Mouse (Mus musculus) midbrain, embryonic 12.5 days (tissue): ENCODE measurements around the gene Pdzd2. TPM values are rescaled to one million over a fixed set of nuclear protein-coding genes. Genes with fewer than 3 reads are reported as not detected.

Source experiments
- ATAC-seq: fragments of 200-750 bp; cut with Nextera tagmentation; 2 replicates; pipeline ENCODE4 v1.8.0; 2017; ENCODE audit warnings: low read depth, moderate TSS enrichment, moderate library complexity; ENCODE audit not compliant: low FRiP score
- H3K27ac ChIP-seq: fragments of 300-500 bp; sonication (generic); replicated peaks from 2 replicates; pipeline ENCODE4 v1.5.1; 2016; ENCODE audit warnings: mild to moderate bottlenecking
- H3K27me3 ChIP-seq: fragments of 300-500 bp; sonication (generic); 2 replicates; pipeline ENCODE4 v1.6.1; 2016; ENCODE audit warnings: mild to moderate bottlenecking
- H3K36me3 ChIP-seq: fragments of 300-500 bp; sonication (generic); 2 replicates; pipeline ENCODE4 v1.6.1; 2016
- H3K4me1 ChIP-seq: fragments of 300-500 bp; sonication (generic); 2 replicates; pipeline ENCODE4 v1.6.1; 2016
- H3K4me2 ChIP-seq: fragments of 300-500 bp; sonication (generic); replicated peaks from 2 replicates; pipeline ENCODE4 v1.6.1; 2016; ENCODE audit warnings: mild to moderate bottlenecking, moderate library complexity
- H3K4me3 ChIP-seq: fragments of 300-500 bp; sonication (generic); 2 replicates; pipeline ENCODE4 v1.5.1; 2016; ENCODE audit warnings: mild to moderate bottlenecking
- H3K9ac ChIP-seq: fragments of 300-500 bp; sonication (generic); replicated peaks from 2 replicates; pipeline ENCODE4 v1.6.1; 2016; ENCODE audit warnings: mild to moderate bottlenecking, moderate library complexity
- H3K9me3 ChIP-seq: fragments of 300-500 bp; sonication (generic); 2 replicates; pipeline ENCODE4 v1.6.1; 2016; ENCODE audit warnings: mild to moderate bottlenecking
- WGBS: fragments of 180-500 bp; shearing (Covaris S2); methylation state at CpG from one replicate; pipeline ENCODE4 v1.1.7; 2016; 5-methylcytosine and 5-hydroxymethylcytosine counted together
- polyA plus RNA-seq: library from polyadenylated mRNA; unstranded; fragments of >200 nt; fragmentation: Nextera tagmentation; extraction: Ambion mirVana; gene quantifications from 2 replicates; pipeline ENCODE4 v1.2.1, GENCODE M21; 2016

Gene Pdzd2
- polyA plus RNA-seq, 1 experiment from 2014 or later = 9.5 TPM

DNA sequence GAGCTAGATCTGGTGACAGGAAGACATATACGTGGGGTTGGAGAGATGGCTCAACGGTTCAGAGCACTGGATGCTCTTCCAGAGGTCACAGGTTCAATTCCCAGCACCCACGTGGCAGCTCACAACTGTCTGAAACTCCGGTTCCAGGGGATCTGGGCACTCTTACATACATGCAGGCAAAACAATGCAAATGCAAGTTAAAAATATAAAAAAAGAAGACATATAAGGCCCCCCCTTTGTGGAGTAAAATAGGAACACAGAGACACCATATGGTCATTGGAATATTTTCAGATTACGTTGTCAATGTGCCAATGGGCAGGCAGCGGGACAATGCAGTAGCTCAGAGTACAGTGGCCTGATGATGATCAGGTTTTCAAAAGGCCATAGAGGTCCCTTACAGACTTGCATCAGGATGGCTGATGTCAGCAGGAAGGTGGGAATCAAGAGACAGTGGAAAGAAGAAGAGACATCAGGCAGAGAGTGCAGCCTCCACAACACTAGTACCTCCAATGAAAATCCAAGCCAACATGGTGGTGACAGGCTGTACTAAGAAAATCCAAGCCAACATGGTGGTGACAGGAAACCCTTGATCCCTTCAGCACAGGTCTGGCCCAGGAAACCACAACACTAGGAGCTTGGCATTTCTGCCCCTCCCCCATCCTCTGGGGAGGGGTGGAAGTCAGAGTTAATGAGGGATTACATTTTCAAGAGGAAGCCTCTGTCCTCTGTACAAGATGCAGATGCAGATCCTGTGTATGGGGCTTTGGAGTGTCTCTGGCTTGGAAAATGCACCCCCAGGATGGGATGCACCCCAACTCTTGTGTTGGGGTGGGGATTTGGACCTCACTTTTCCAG lies 287.4 kb downstream of the Pdzd2 start:
- Histone ChIP-seq H3K4me2 (no peak overlapping the region), H3K27me3 (no peaks in the 10 kb centered on the region), H3K4me3 (no peak overlapping the region), H3K9ac (no peak overlapping the region), H3K9me3 (no peaks in the 10 kb centered on the region), H3K4me1 (no peaks in the 10 kb centered on the region; the same call in 1 of the 2 replicates), H3K27ac (no peak overlapping the region), H3K36me3 (no peaks in the 10 kb centered on the region)
- ATAC-seq = no peak
- WGBS = 91% methylated on average over 6 of the region's 6 CpGs

DNA sequence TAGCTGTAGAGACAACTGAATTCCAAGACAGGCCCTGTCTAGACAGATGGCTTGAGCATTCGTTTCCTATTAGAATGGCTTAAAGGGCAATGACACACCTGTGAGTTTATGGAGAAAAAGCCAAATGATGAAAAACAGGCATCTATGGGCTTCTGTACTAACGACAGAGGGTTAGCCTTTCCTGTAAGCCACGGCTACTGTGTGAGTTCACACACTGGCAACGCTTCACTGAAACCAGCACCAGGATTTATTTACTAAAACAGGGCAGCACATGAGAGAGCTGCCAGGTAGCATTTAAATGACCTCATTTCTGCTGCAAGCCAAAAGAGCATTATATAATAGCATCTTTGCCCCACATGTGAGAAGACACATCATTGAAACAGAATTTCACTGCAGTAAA lies 288.3 kb downstream of the Pdzd2 start:
- no peak for ATAC-seq
- 84% methylated on average over 4 of the region's 4 CpGs for whole genome bisulfite sequencing
- no peaks in the 10 kb centered on the region; the same call in 1 of the 2 replicates for H3K4me1 ChIP-seq

DNA sequence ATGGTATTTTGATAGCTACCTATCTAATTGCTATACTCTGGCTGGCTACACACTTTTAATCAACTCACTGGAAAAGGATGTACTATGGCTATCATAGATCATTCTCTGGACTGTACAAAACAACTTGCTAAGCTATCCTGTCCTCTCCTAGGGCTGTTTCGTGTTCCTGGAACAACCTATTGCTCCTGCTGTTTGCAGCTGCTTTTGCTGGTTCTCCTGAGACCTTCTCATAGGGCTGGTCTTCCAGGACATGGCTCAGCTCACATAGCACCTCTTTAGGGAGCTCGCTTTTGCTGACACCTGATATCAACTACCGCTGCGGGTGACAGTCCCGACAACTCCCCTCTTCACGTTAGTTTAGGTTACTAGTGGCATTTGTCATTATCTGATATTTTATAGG lies 288.9 kb downstream of the Pdzd2 start:
- no peak for ATAC-seq
- H3K27me3 ChIP-seq = no peaks in the 10 kb centered on the region
- 92% methylated on average over 6 of the region's 6 CpGs for WGBS
- no peaks in the 10 kb centered on the region for H3K36me3 ChIP-seq
- H3K9me3 ChIP-seq = no peaks in the 10 kb centered on the region
- no peaks in the 10 kb centered on the region; the same call in 1 of the 2 replicates for H3K4me1 ChIP-seq
- no peak overlapping the region for H3K4me3 ChIP-seq
- H3K4me2 ChIP-seq = no peak overlapping the region
- no peak overlapping the region for H3K27ac ChIP-seq
- no peak overlapping the region for H3K9ac ChIP-seq

More for the DNA sequence above, 288.3 kb downstream of the Pdzd2 start:
- no peaks in the 10 kb centered on the region for H3K27me3 ChIP-seq
- H3K27ac ChIP-seq = no peak overlapping the region
- H3K9me3 ChIP-seq = no peaks in the 10 kb centered on the region
- H3K36me3 ChIP-seq = no peaks in the 10 kb centered on the region
- no peak overlapping the region for H3K9ac ChIP-seq
- H3K4me3 ChIP-seq = no peak overlapping the region
- H3K4me2 ChIP-seq = no peak overlapping the region

DNA sequence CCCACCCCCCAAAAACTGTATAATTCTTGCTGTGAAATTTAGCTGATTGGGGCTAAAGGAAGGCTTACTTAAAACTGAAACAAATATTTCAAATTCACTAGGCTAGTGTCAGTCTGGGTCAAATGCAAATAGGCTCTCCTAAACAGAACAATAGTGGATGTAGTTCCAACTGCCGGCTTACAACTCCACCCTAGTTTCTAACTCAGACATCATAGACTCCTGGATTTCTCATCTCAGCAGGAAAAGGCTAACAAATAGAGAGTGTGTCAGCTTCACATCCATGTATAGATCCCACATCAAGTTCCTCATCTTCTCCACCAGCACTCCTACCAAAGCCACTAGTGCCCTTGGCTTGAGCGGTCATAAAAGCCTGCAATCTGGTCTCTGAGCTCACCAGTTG lies 290.4 kb downstream of the Pdzd2 start:
- 67% methylated on average over 2 of the region's 2 CpGs for WGBS
- Histone ChIP-seq H3K27me3 (no peaks in the 10 kb centered on the region), H3K27ac (no peak overlapping the region)

DNA sequence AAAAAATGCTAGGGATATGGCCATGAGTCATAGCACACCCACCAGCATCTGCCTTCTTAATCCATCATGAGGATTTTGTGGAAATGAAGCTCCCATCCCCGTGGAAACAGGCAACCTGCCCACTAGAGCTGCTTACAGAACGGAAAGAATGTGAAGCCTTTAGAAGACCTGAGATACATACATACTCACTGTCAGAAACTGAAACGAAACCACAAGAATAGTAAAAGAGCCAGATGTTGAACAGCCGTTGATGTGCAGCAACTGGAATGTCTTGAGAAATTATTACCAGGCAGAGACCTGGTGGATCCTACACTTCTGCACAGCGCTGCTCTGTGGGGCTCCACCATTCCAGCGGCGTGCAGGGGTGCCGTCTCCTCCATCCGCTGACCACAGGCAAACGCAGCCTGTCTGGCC lies 292.7 kb downstream of the Pdzd2 start:
- Histone ChIP-seq H3K4me3 (no peak overlapping the region), H3K4me1 (no peaks in the 10 kb centered on the region), H3K9me3 (no peaks in the 10 kb centered on the region), H3K27ac (no peak overlapping the region), H3K4me2 (no peak overlapping the region), H3K9ac (no peak overlapping the region), H3K36me3 (no peaks in the 10 kb centered on the region), H3K27me3 (no peaks in the 10 kb centered on the region)
- WGBS = 77% methylated on average over 10 of the region's 10 CpGs
- no peak for ATAC-seq

More for the DNA sequence above, 290.4 kb downstream of the Pdzd2 start:
- Histone ChIP-seq H3K4me3 (no peak overlapping the region), H3K9me3 (no peaks in the 10 kb centered on the region), H3K4me2 (no peak overlapping the region), H3K36me3 (no peaks in the 10 kb centered on the region), H3K4me1 (no peaks in the 10 kb centered on the region; the same call in 1 of the 2 replicates), H3K9ac (no peak overlapping the region)
- no peak for ATAC-seq

DNA sequence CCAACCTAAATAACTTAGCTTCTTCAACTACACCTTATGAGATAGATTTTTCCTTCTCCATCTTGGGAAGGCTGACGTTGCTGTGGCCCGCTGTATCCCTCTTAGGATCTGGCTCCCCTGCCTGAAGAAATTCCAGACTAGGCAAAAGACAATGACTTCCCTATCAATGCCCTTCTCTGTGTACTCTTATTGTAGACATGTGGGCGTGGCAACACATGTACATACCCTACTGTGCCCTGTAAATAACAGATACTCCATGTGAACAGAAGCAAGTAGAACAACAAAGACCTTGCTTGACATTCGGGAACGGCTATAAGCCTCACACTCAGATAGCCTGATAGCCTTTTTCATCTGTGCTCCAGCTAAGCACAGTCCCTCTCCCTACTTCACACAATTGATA lies 295.2 kb downstream of the Pdzd2 start:
- WGBS = 70% methylated on average over 5 of the region's 5 CpGs
- ATAC-seq = no peak

DNA sequence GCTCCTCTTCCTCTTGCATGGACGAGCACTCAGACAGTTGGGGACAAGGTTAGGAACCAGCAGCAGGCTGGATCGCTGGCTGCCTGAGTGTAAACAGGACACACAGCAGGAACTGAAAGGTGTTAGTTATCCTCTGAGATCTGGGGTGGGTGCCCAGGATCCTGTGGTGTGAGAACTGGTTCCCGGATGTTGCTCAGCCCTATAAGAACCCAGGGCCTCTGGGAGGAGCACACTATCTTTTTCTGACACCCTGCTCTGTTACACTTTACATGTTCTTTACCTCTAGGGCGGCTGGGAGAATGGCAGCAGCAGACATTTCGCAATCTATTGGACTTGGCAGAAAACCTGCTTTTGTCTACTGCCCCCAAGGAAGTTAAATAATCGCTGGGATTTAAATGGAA lies 300.4 kb downstream of the Pdzd2 start:
- H3K27me3 ChIP-seq = no peaks in the 10 kb centered on the region; the same call in 1 of the 2 replicates
- WGBS = 64% methylated on average over 6 of the region's 6 CpGs

More for the DNA sequence above, 295.2 kb downstream of the Pdzd2 start:
- Histone ChIP-seq H3K27ac (no peak overlapping the region), H3K4me3 (no peak overlapping the region), H3K4me2 (no peak overlapping the region), H3K27me3 (no peaks in the 10 kb centered on the region), H3K9me3 (no peaks in the 10 kb centered on the region), H3K4me1 (no peaks in the 10 kb centered on the region), H3K36me3 (no peaks in the 10 kb centered on the region), H3K9ac (no peak overlapping the region)

DNA sequence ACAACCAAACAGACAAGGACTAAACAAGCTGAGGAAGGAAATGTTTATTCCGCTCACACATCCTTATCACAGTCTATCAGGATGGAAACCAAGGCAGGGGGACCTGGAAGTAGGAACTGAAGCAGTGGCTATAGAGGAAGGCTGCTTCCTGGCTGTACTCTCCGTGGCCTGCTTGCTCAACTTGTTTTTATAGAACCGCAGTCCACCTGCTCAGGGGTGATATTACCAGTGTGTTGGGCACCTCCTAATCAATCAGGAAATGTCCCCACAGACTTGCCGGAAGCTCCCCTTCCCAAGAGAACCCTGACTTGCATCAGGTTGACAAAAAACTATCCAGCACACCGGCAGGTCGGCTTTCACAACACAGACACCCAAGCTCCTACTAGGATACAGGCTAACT lies 301.0 kb downstream of the Pdzd2 start:
- H3K9ac ChIP-seq = no peak overlapping the region
- ATAC-seq = no peak
- 86% methylated on average over 6 of the region's 6 CpGs for WGBS
- no peak overlapping the region for H3K4me2 ChIP-seq
- H3K4me3 ChIP-seq = no peak overlapping the region
- H3K4me1 ChIP-seq = no peaks in the 10 kb centered on the region
- H3K27me3 ChIP-seq = no peaks in the 10 kb centered on the region; the same call in 1 of the 2 replicates
- no peak overlapping the region for H3K27ac ChIP-seq
- H3K9me3 ChIP-seq = no peaks in the 10 kb centered on the region
- H3K36me3 ChIP-seq = no peaks in the 10 kb centered on the region

More for the DNA sequence above, 300.4 kb downstream of the Pdzd2 start:
- no peaks in the 10 kb centered on the region for H3K4me1 ChIP-seq
- H3K9me3 ChIP-seq = no peaks in the 10 kb centered on the region
- H3K36me3 ChIP-seq = no peaks in the 10 kb centered on the region
- H3K27ac ChIP-seq = no peak overlapping the region
- no peak overlapping the region for H3K4me2 ChIP-seq
- no peak for ATAC-seq
- H3K9ac ChIP-seq = no peak overlapping the region
- H3K4me3 ChIP-seq = no peak overlapping the region

DNA sequence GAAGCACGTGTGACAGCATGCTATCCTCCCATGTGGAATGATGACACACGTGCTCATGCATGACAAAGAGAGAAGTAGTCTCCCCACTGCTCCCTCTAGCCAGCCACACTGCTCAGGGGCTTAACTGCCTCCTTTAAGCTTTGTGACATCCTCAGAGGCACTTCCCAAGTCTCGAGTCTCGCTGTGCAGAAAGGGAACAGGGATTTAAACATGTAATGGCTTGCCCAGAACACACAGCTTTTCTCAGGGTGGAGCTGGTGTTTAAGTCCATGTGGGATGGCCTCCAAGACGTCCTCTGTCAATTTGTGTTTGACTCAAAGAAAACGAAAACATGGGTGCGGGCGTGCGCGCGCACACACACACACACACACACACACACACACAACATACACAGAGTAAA lies 301.6 kb downstream of the Pdzd2 start:
- H3K9me3 ChIP-seq = no peaks in the 10 kb centered on the region
- H3K27ac ChIP-seq = no peak overlapping the region
- no peaks in the 10 kb centered on the region for H3K36me3 ChIP-seq
- 77% methylated on average over 11 of the region's 11 CpGs for WGBS
- no peak overlapping the region for H3K9ac ChIP-seq
- no peaks in the 10 kb centered on the region for H3K4me1 ChIP-seq
- ATAC-seq = no peak
- H3K27me3 ChIP-seq = no peaks in the 10 kb centered on the region; the same call in 1 of the 2 replicates
- no peak overlapping the region for H3K4me2 ChIP-seq
- H3K4me3 ChIP-seq = no peak overlapping the region

DNA sequence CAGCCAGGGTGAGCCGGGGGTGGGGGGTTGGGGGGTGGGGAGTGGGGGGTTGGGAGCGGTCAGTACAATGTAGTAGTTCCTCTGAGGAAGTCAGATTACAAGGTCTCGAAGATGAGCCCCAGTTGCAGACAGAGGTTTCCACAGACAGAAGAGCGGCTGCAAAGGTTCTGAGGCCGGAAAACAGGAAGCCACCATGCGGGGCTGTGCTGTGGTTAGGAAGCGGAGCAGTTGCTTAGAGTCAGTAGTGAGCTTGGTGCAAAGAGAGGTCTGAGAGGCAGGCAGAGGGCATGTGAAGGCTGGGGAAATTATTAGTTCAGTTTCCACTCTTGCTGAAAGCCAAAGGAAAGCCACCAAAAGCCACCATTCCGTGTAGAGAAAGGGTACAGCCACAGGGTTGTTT lies 303.8 kb downstream of the Pdzd2 start:
- no peak overlapping the region for H3K27ac ChIP-seq
- H3K27me3 ChIP-seq = no peaks in the 10 kb centered on the region; the same call in 1 of the 2 replicates
- no peaks in the 10 kb centered on the region for H3K9me3 ChIP-seq
- no peak for ATAC-seq
- no peaks in the 10 kb centered on the region for H3K4me1 ChIP-seq
- H3K4me3 ChIP-seq = no peak overlapping the region
- H3K9ac ChIP-seq = no peak overlapping the region
- no peaks in the 10 kb centered on the region for H3K36me3 ChIP-seq
- WGBS = 79% methylated on average over 8 of the region's 8 CpGs
- H3K4me2 ChIP-seq = no peak overlapping the region

DNA sequence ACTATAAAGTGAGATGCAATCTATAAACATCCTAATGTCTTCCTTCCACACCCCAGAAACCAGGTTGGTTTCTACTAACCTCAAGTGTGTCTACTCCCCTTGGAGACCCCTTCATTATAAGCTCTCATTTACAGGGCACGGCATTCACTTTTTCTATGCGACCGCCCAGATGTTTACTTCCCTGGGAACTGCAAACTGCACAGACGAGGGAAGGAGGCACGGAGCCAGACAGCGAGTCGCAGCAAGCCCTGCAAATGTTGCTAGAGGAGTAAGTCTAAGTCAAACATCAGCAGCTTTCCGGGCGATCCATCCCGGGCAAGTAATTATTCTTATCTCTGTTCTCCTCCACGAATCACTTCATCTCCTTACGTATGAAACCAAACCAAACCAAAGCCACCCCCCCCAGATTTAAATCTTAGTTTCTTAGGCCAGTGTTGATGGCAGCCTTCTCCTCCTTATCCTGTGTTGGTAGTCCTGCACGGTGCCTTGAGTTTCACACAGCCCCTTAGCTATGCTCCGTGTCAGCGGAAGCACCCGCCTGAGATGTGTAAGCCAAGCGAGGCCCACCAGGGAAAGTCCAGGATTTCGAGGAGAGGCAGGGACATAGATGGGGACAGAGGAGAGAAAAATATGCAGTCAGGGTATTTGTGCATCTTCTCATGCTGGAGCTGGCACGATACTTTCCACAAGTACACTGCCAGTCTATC lies 305.7 kb downstream of the Pdzd2 start:
- H3K36me3 ChIP-seq = no peaks in the 10 kb centered on the region
- H3K4me3 ChIP-seq = no peak overlapping the region
- H3K4me2 ChIP-seq = no peak overlapping the region
- H3K27ac ChIP-seq = no peak overlapping the region
- H3K9me3 ChIP-seq = no peaks in the 10 kb centered on the region
- H3K9ac ChIP-seq = no peak overlapping the region
- ATAC-seq = no peak
- no peaks in the 10 kb centered on the region for H3K4me1 ChIP-seq
- H3K27me3 ChIP-seq = no peaks in the 10 kb centered on the region; the same call in 1 of the 2 replicates
- 77% methylated on average over 19 of the region's 19 CpGs for WGBS

DNA sequence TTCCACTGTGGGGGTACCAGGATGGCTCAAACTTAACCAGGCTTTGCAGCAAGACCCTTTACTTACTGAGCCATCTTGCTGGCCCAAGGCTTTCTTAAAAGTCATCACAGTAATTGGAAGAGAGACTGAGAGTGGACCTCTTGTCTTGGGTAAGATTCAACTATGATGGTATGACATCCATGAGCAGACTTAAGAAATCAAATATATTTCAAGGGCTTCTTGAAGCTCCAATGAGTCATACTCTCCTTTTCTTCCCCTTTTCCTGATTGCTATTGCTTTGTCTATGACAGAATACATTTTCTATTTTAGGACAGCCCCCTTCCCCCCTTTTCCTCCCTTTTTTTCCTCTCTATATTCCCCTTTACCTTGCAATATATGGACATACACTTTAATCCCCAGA lies 306.8 kb downstream of the Pdzd2 start:
- Histone ChIP-seq H3K36me3 (no peaks in the 10 kb centered on the region), H3K27me3 (no peaks in the 10 kb centered on the region; the same call in 1 of the 2 replicates), H3K27ac (no peak overlapping the region), H3K4me1 (no peaks in the 10 kb centered on the region), H3K9ac (no peak overlapping the region), H3K4me3 (no peak overlapping the region), H3K9me3 (no peaks in the 10 kb centered on the region), H3K4me2 (no peak overlapping the region)
- no peak for ATAC-seq
